Mouse (Mus musculus): Measurements from ENCODE around the gene Mettl15. TPM values are rescaled to one million over a fixed set of nuclear protein-coding genes. Genes with fewer than 3 reads are reported as not detected.

Gene Mettl15
- polyA plus RNA-seq, 1 experiment from 2014 or later: 10.8 TPM

DNA sequence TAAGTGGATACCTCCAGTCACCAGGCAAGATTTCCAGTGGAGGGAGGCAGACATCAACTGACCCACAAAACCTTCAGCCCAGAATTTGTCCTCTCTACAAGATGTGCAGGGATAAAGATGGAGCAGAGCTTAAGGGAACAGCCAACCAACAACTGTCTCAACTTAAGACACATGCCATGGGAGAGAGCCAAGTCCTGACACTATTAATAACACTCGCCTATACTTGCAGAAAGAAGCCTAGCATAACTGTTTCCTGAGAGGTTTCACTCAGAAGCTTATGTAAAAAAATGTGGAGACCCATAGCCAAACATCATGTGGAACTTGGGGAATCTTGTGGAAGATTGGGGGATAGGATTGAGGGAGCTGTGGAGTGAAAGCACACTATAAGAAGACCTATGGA, 124.4 kb downstream of the Mettl15 start:
- 68% methylated on average over 1 of the region's 1 CpGs for WGBS
- H3K9ac ChIP-seq: no peak overlapping the region
- no peaks in the 10 kb centered on the region for H3K36me3 ChIP-seq
- H3K4me2 ChIP-seq: no peak overlapping the region
- H3K4me1 ChIP-seq: no peaks in the 10 kb centered on the region
- H3K27me3 ChIP-seq: no peaks in the 10 kb centered on the region
- H3K4me3 ChIP-seq: no peak overlapping the region
- no peak overlapping the region for H3K27ac ChIP-seq
- no peak for ATAC-seq (ENCODE audit: insufficient number of reproducible peaks, low FRiP score, low TSS enrichment, low read depth)
- H3K9me3 ChIP-seq: no peaks in the 10 kb centered on the region

DNA sequence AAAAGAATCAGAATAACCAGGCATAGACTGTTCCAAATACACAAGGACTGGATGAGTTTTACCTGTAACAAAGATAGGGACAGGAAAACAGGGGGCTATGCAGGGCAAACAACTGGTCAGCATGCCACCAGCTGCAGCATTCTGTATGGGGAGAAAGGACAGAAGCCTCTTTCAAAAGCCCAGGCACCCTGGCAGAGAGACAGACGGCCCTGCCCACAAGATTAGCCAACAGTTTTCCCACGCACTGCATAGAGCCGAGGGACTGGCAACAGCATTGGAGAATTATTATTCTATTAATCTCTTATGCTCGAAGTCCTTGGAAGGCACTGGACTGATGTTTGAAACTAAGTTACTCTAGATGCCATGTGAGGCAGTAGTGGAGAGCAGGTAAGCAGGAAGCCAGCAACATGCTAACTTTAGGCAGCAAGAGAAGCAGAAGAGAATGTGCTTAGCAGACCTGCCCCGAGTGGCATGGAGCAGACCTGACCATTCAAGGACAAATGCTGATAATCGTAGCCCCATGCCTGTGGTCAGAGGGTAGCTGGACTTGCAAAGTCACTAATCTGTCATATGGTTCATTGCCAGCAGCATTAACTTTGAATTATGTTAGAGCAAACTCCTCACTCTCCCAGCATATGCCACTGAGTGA, 127.0 kb downstream of the Mettl15 start:
- Histone ChIP-seq H3K4me2 (no peak overlapping the region), H3K9ac (no peak overlapping the region), H3K27me3 (no peaks in the 10 kb centered on the region), H3K27ac (no peak overlapping the region), H3K4me3 (no peak overlapping the region), H3K9me3 (no peaks in the 10 kb centered on the region), H3K36me3 (no peaks in the 10 kb centered on the region), H3K4me1 (no peaks in the 10 kb centered on the region)
- 68% methylated on average over 6 of the region's 6 CpGs for WGBS
- no peak for ATAC-seq (ENCODE audit: insufficient number of reproducible peaks, low FRiP score, low TSS enrichment, low read depth)

DNA sequence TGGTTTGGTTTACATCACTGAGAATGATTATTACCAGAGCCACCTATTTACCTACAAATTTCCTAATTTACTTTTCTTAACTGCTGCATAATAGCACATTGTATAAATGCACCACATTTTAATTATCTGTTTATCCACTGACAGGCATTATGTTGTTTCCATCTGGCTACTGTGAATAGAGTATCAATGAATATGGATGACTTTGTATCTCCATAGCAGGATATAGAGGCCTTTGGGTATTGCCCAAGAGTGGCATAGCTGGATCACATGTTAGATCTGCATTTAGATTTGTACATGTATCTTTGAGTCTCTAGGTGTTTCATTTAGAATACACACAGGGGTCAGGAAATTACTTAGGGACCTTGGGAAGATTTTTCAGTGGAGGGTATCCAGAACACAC, 133.3 kb downstream of the Mettl15 start:
- Histone ChIP-seq H3K4me1 (no peaks in the 10 kb centered on the region), H3K27me3 (no peaks in the 10 kb centered on the region), H3K27ac (no peak overlapping the region), H3K9ac (no peak overlapping the region), H3K4me3 (no peak overlapping the region), H3K36me3 (no peaks in the 10 kb centered on the region), H3K9me3 (no peaks in the 10 kb centered on the region), H3K4me2 (no peak overlapping the region)
- ATAC-seq (ENCODE audit: insufficient number of reproducible peaks, low FRiP score, low TSS enrichment, low read depth): no peak

DNA sequence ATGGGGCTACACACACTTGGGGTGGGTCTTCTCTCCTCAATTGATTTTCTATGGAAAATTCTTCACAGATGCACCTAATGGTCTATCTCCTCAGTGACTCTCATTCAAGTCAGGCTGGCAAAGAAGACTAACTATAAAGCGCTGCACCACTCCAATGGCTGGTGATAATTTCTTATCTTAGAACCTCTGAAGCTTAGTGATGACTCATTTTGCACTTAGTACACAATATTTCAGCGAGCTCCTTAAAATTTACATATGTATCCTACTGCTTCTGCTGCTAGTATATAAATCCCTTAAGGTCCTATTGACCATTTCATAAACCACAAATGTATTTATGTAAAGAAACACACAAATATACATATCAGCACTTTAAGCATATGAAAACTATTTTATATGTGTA, 136.1 kb downstream of the Mettl15 start:
- Histone ChIP-seq H3K27ac (no peak overlapping the region), H3K9ac (no peak overlapping the region), H3K27me3 (no peaks in the 10 kb centered on the region), H3K4me3 (no peak overlapping the region), H3K4me2 (no peak overlapping the region), H3K9me3 (no peaks in the 10 kb centered on the region), H3K4me1 (no peaks in the 10 kb centered on the region), H3K36me3 (no peaks in the 10 kb centered on the region)
- ATAC-seq (ENCODE audit: insufficient number of reproducible peaks, low FRiP score, low TSS enrichment, low read depth): no peak
- WGBS: 83% methylated on average over 2 of the region's 2 CpGs

DNA sequence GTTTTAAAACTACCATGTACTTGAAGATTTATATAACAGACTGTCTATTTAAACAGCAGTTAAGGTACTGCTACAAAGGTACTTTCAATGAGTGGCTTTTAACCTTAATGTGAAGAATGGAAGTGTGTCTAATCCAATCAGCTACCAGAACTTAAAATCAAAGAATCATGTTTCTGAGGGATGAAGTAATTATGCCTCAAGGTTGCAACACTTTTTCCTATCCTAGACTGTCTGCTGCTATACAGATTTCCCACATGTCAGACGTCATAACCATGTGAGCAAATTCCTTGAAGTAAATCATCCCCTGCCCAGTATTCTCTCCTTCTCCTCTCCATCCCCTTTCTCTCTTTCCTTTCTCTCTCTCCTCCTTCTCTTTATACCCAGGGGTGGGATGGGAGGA, 140.2 kb downstream of the Mettl15 start:
- no peaks in the 10 kb centered on the region for H3K9me3 ChIP-seq
- no peak overlapping the region for H3K27ac ChIP-seq
- 43% methylated on average over 1 of the region's 1 CpGs for WGBS
- no peaks in the 10 kb centered on the region for H3K4me1 ChIP-seq
- H3K4me3 ChIP-seq: no peak overlapping the region
- no peak overlapping the region for H3K9ac ChIP-seq
- no peak overlapping the region for H3K4me2 ChIP-seq
- H3K36me3 ChIP-seq: no peaks in the 10 kb centered on the region
- no peaks in the 10 kb centered on the region for H3K27me3 ChIP-seq
- ATAC-seq (ENCODE audit: insufficient number of reproducible peaks, low FRiP score, low TSS enrichment, low read depth): no peak

DNA sequence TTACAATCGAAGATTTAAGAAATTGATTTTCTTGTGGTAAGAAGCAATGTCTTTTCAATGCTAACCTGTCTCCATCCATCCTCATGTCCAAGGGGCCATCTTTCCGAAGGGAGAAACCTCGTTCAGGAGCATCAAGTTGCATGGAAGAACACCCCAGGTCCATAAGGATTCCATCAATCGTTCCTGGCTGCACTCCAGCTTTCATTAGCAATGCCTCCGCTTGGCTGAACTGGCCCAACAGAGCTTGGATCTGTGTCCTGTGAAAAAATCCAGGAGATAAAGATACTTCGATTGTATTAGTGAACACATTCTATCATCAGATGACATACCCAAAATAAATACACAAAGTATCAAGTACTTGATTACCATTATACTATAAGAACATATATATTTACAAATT, 143.3 kb downstream of the Mettl15 start:
- Histone ChIP-seq H3K4me2 (no peak overlapping the region), H3K27me3 (no peaks in the 10 kb centered on the region), H3K36me3 (no peaks in the 10 kb centered on the region), H3K9me3 (no peaks in the 10 kb centered on the region), H3K4me1 (no peaks in the 10 kb centered on the region), H3K4me3 (no peak overlapping the region), H3K9ac (no peak overlapping the region), H3K27ac (no peak overlapping the region)
- 73% methylated on average over 6 of the region's 6 CpGs for WGBS
- no peak for ATAC-seq (ENCODE audit: insufficient number of reproducible peaks, low FRiP score, low TSS enrichment, low read depth)

DNA sequence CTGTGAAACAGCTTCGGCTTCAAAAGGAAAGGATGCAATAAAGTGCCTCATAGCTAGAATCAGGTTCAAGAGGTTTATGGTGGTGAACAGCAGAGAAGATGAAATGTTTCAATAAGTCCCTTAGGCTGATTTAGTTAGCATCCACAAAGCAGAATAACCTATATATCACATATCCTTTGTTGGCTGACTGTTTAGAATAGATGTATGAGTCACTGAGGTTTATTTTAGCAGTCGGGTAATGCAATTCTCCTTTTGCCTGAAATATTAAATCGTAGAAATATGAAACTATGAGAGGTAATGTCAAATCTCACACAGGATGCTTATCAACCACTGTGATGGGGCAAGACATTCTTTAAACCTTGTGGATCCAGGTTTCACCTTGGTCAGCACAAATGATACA, 149.8 kb downstream of the Mettl15 start:
- no peak overlapping the region for H3K9ac ChIP-seq
- no peaks in the 10 kb centered on the region for H3K4me1 ChIP-seq
- no peak overlapping the region for H3K27ac ChIP-seq
- no peak for ATAC-seq (ENCODE audit: insufficient number of reproducible peaks, low FRiP score, low TSS enrichment, low read depth)
- H3K9me3 ChIP-seq: no peaks in the 10 kb centered on the region
- no peaks in the 10 kb centered on the region for H3K36me3 ChIP-seq
- H3K4me2 ChIP-seq: no peak overlapping the region
- H3K27me3 ChIP-seq: no peaks in the 10 kb centered on the region
- 70% methylated on average over 3 of the region's 3 CpGs for WGBS
- no peak overlapping the region for H3K4me3 ChIP-seq

DNA sequence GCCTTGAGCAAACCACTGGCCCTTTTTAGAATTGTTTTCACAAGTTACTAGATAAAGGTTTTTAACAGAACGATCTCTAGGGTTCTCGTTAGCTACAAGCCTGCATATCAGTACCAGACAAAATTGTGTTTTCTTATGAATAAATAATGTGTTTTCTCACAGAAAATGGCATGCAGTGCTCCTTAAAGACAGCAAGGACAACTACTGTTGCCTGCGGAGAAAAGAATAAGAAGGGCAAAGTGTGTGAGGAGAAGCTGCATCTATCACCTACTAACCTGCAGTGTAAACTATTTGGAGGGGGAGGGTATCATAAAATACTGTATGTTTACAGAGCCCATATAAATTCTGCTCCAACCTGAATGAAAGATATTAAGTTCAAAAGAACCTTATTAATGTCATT, 150.6 kb downstream of the Mettl15 start:
- H3K4me3 ChIP-seq: no peak overlapping the region
- H3K9me3 ChIP-seq: no peaks in the 10 kb centered on the region
- no peak overlapping the region for H3K27ac ChIP-seq
- no peak for ATAC-seq (ENCODE audit: insufficient number of reproducible peaks, low FRiP score, low TSS enrichment, low read depth)
- H3K36me3 ChIP-seq: no peaks in the 10 kb centered on the region
- no peak overlapping the region for H3K4me2 ChIP-seq
- no peak overlapping the region for H3K9ac ChIP-seq
- 71% methylated on average over 3 of the region's 3 CpGs for WGBS
- H3K4me1 ChIP-seq: no peaks in the 10 kb centered on the region
- no peaks in the 10 kb centered on the region for H3K27me3 ChIP-seq

DNA sequence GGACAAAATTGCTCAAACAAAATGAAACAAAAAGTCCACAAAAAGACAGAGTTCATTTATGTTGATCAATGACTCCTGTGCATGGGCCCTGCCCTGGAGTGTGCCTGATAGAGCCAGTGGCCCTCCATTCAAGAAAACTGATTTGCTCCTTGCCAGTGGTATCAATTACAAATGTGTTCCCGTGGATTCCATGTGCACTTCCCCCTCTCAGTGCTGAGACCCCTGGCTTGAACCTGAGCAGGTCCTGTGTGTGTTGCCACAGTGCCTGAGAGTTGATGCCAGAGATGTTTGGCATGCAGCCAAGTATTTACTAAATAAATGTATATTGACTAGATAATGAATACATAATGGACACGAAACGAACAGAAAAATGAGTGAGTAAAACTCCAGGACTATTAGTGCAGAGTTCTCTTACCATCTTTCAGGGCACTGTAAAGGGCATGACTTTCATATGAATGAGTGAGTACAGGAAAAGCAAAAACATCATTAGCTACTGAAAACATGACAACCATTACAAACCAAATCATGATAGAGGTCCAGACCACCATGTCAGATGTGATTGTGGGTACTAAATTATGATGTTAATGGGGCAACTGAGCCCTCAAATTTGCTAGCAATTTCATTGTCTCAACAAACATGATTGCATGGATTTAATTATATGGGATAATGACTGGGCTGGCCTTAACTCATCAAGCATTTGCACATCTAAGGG, 174.6 kb downstream of the Mettl15 start:
- ATAC-seq (ENCODE audit: insufficient number of reproducible peaks, low FRiP score, low TSS enrichment, low read depth): no peak
- 69% methylated on average over 3 of the region's 3 CpGs for WGBS
- H3K4me1 ChIP-seq: no peaks in the 10 kb centered on the region

DNA sequence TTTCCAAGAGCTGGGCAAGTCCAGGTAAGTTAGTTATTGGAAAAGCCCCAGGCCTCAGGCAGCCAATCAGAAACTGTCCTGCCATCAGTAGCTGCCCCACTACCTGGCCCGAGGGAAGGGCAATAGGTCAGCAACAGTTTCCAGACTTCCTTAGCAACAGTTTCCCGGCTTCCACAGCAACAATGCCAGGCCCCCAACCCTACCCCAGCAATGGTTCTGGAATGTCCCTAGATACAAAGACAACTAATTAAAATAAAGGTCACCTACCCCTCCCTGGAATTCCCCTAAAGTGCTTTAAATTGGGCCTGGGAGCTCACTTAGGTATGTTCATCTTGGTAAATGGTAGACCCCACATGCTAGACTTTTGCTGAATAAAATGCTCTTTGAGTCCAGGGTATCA, 230.9 kb downstream of the Mettl15 start:
- Histone ChIP-seq H3K4me3 (no peak overlapping the region), H3K36me3 (no peaks in the 10 kb centered on the region), H3K27ac (no peak overlapping the region), H3K27me3 (no peaks in the 10 kb centered on the region), H3K9me3 (no peaks in the 10 kb centered on the region), H3K4me1 (no peaks in the 10 kb centered on the region), H3K4me2 (no peak overlapping the region), H3K9ac (no peak overlapping the region)
- 70% methylated on average over 2 of the region's 2 CpGs for WGBS
- ATAC-seq (ENCODE audit: insufficient number of reproducible peaks, low FRiP score, low TSS enrichment, low read depth): no peak

More for the DNA sequence above, 174.6 kb downstream of the Mettl15 start:
- no peak overlapping the region for H3K4me3 ChIP-seq
- H3K27ac ChIP-seq: no peak overlapping the region
- no peaks in the 10 kb centered on the region for H3K27me3 ChIP-seq
- no peaks in the 10 kb centered on the region for H3K9me3 ChIP-seq
- no peak overlapping the region for H3K4me2 ChIP-seq
- H3K9ac ChIP-seq: no peak overlapping the region
- no peaks in the 10 kb centered on the region for H3K36me3 ChIP-seq
